ENCODE assay signal across 10 mouse cellular contexts in the genomic region with DNA sequence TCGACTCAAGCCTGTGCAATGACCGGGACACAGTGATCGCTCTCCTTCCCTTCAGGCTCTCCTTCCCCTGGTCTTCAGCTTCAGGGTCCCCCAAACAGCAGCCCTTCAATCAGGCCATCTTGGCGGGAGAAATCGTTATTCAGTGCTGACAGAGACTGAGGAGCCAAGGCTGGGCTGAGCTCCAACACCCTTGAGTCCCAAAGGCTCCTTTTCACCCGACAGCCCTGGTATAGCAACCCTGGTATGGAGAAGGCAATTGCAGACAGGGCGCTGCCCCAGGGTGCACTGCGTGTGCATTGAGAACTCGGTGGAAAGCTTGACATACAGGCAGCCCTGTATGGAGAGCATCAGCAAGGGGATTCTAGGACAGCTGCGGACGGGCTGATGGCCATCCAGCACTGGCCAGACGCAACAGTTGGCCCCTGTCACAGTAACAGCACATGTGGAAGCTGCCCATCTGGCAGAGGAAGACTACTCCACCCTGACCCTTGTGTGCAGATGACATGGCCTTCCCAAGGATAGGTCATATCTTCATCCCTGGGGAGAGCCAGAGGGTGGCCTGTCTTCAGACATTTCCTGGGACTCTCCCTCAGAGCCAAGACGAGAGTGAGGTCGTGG. TPM values are rescaled to one million over a fixed set of nuclear protein-coding genes. Genes with fewer than 3 reads are reported as not detected.
DNase-seq lines count a peak whose midpoint lies in the region; ATAC-seq and TF ChIP-seq lines count a peak whose summit lies in the region.
"Had no signal": no experiment of that assay in that cellular context is flagged by ENCODE, and none has a peak within 500 bp of the region (broad histone marks: within the 10 kb centered on the region; RNA-seq: fewer than 3 reads in every experiment).

No protein-coding gene starts in this region.

- H3K27me3 ChIP-seq in forebrain, embryonic 15.5 days: peaks cover 19% of the 10 kb centered on the region
- peaks cover 41% of the 10 kb centered on the region for H3K27me3 ChIP-seq in forebrain, embryonic 12.5 days
- peaks cover 19% of the 10 kb centered on the region for H3K27me3 ChIP-seq in kidney, embryonic 15.5 days
- no peaks in the 10 kb centered on the region for H3K27me3 ChIP-seq in myocyte (ENCODE audit: control insufficient read depth, insufficient read depth, insufficient read length)

- no peak overlapping the region for H3ac ChIP-seq in myocyte (ENCODE audit: control insufficient read depth, insufficient read length)

- H3K4me2 ChIP-seq in forebrain, embryonic 15.5 days (replicated peaks): peak overlapping the region; percentile 4; the same call in 1 of the 2 replicates
- H3K4me2 ChIP-seq in forebrain, embryonic 12.5 days: no peak overlapping the region
- peak overlapping the region; percentile 44 for H3K4me2 ChIP-seq in kidney, embryonic 15.5 days
- peak overlapping the region; percentile 42 for H3K4me2 ChIP-seq in myocyte (ENCODE audit: low read depth)
- H3K4me2 ChIP-seq: liver, embryonic 15.5 days had no signal

- H3K4me1 ChIP-seq in forebrain, embryonic 15.5 days: peaks cover 51% of the 10 kb centered on the region
- peaks cover 49% of the 10 kb centered on the region for H3K4me1 ChIP-seq in forebrain, embryonic 12.5 days
- peaks cover 89% of the 10 kb centered on the region for H3K4me1 ChIP-seq in kidney, embryonic 15.5 days

- DNase-seq in heart, adult 8-10 months (ENCODE audit: low spot score): peak; percentile 66
- DNase-seq in cerebellum, adult 18-20 months: no peak
- DNase-seq in urinary bladder, adult 2 months (ENCODE audit: low spot score): no peak

- no peak for ATAC-seq in forebrain, embryonic 15.5 days (replicated peaks)
- no peak for ATAC-seq in forebrain, embryonic 12.5 days (ENCODE audit: low FRiP score)
- no peak for ATAC-seq in kidney, embryonic 15.5 days (replicated peaks; ENCODE audit: low FRiP score)
- ATAC-seq in cerebellum, adult (ENCODE audit: insufficient number of reproducible peaks, low FRiP score, low TSS enrichment): no peak

- peaks cover 3% of the 10 kb centered on the region for H3K79me2 ChIP-seq in myocyte (ENCODE audit: control insufficient read depth, insufficient read depth)

- H3K27ac ChIP-seq in forebrain, embryonic 15.5 days (replicated peaks): no peak overlapping the region
- H3K27ac ChIP-seq in forebrain, embryonic 12.5 days: no peak overlapping the region
- H3K27ac ChIP-seq in kidney, embryonic 15.5 days: peak overlapping the region; percentile 27; the same call in 1 of the 2 replicates
- H3K27ac ChIP-seq: liver, embryonic 15.5 days had no signal

- H3K36me3 ChIP-seq in forebrain, embryonic 15.5 days: no peaks in the 10 kb centered on the region
- H3K36me3 ChIP-seq in forebrain, embryonic 12.5 days (replicated peaks): no peaks in the 10 kb centered on the region
- no peaks in the 10 kb centered on the region for H3K36me3 ChIP-seq in kidney, embryonic 15.5 days
- no peaks in the 10 kb centered on the region for H3K36me3 ChIP-seq in myocyte (ENCODE audit: control insufficient read depth, insufficient read depth)
- H3K36me3 ChIP-seq: liver, embryonic 15.5 days had no signal

- TF ChIP-seq POLR2A in myocyte (IDR thresholded peaks at IDR 0.05; ENCODE audit: insufficient read length, low read depth): no peak

- no peaks in the 10 kb centered on the region for H3K9me3 ChIP-seq in forebrain, embryonic 15.5 days
- no peaks in the 10 kb centered on the region for H3K9me3 ChIP-seq in forebrain, embryonic 12.5 days
- no peaks in the 10 kb centered on the region for H3K9me3 ChIP-seq in kidney, embryonic 15.5 days (replicated peaks)
- H3K9me3 ChIP-seq: liver, embryonic 15.5 days had no signal

- H3K4me3 ChIP-seq in forebrain, embryonic 15.5 days: no peak overlapping the region
- H3K4me3 ChIP-seq in forebrain, embryonic 12.5 days (replicated peaks): no peak overlapping the region
- H3K4me3 ChIP-seq in kidney, embryonic 15.5 days (replicated peaks): peak overlapping the region; percentile 18
- peak overlapping the region; percentile 3 for H3K4me3 ChIP-seq in myocyte
- H3K4me3 ChIP-seq: liver, embryonic 15.5 days had no signal

- H3K9ac ChIP-seq in forebrain, embryonic 15.5 days (replicated peaks): no peak overlapping the region
- H3K9ac ChIP-seq in forebrain, embryonic 12.5 days: no peak overlapping the region
- no peak overlapping the region for H3K9ac ChIP-seq in kidney, embryonic 15.5 days
- H3K9ac ChIP-seq: liver, embryonic 15.5 days had no signal

- WGBS in forebrain, embryonic 15.5 days: 71% methylated on average over 14 of the region's 14 CpGs
- 86% methylated on average over 14 of the region's 14 CpGs for WGBS in forebrain, embryonic 12.5 days
- WGBS in kidney, embryonic 15.5 days: 65% methylated on average over 14 of the region's 14 CpGs

TF ChIP-seq in myocyte, 11 proteins besides CTCF, POLR2A, EP300 and RAD21:
- no peak for TF ChIP-seq MAX (IDR thresholded peaks at IDR 0.05; ENCODE audit: low read depth)
- peak in 2 of 3 experiments; percentile 35 to 64 for TF ChIP-seq MYOG (IDR thresholded peaks at IDR 0.05; ENCODE audit: control insufficient read depth in 1 of 3, insufficient read depth in 1 of 3, insufficient read length in 2 of 3, low read depth in 2 of 3)
- TF ChIP-seq E2F4 (IDR thresholded peaks at IDR 0.05; ENCODE audit: insufficient read depth): no peak
- no peak for TF ChIP-seq CEBPB (IDR thresholded peaks at IDR 0.05; ENCODE audit: insufficient read depth, poor library complexity, severe bottlenecking)
- TF ChIP-seq TCF3 (IDR thresholded peaks at IDR 0.05; ENCODE audit: insufficient read length, low read depth): no peak
- no peak for TF ChIP-seq USF1 (IDR thresholded peaks at IDR 0.05; ENCODE audit: low read depth)
- TF ChIP-seq POLR2AphosphoS2 (IDR thresholded peaks at IDR 0.05; ENCODE audit: insufficient read length, low read depth): no peak
- TF ChIP-seq TCF12 (IDR thresholded peaks at IDR 0.05; ENCODE audit: insufficient read depth, poor library complexity, severe bottlenecking): no peak
- peak in 2 of 3 experiments; percentile 47 to 66 for TF ChIP-seq MYOD1 (IDR thresholded peaks at IDR 0.05; ENCODE audit: control insufficient read depth in 1 of 3, insufficient read length in 2 of 3, low read depth in 2 of 3)
- no peak for TF ChIP-seq SRF (IDR thresholded peaks at IDR 0.05; ENCODE audit: control insufficient read depth, insufficient read length, low read depth)

RNA-seq across cellular contexts. Expression of a gene that starts 2.8 kb away (rescaled TPM):
- polyA plus RNA-seq in forebrain, embryonic 15.5 days (2015; fragmentation: Nextera tagmentation; extraction: Ambion mirVana): 13.9 and 14.3 TPM in 2 replicates
- 9.1 and 10.9 TPM in 2 replicates for polyA plus RNA-seq in forebrain, embryonic 12.5 days (2016; fragmentation: Nextera tagmentation; extraction: Ambion mirVana)
- total RNA-seq in heart, adult 8-10 months (2022): 10 to 100 TPM; 14.3 to 19.3 (median 16.6) TPM
- 33.2 and 39.7 TPM in 2 replicates for polyA plus RNA-seq in kidney, embryonic 15.5 days (2015; fragmentation: Nextera tagmentation; extraction: Ambion mirVana)
- polyA plus RNA-seq in myocyte (2012; fragmentation: generic; extraction: Trizol): 46.1 TPM
- 56.0 and 68.7 TPM in 2 replicates for polyA plus RNA-seq in urinary bladder, adult 2 months (2012; rRNA removed)
- total RNA-seq: CH12.LX had no signal

RNA-seq across cellular contexts. Expression of a gene that starts 57.2 kb away (rescaled TPM):
- 107 and 109 TPM in 2 replicates for polyA plus RNA-seq in forebrain, embryonic 15.5 days (2015; fragmentation: Nextera tagmentation; extraction: Ambion mirVana)
- polyA plus RNA-seq in forebrain, embryonic 12.5 days (2016; fragmentation: Nextera tagmentation; extraction: Ambion mirVana): 52.2 and 53.3 TPM in 2 replicates
- total RNA-seq in heart, adult 8-10 months (2022): 10 to 100 TPM in 3 of 4 experiments, 1 to 10 TPM in 1; 9.5 to 13.4 (median 11.7) TPM
- polyA plus RNA-seq in kidney, embryonic 15.5 days (2015; fragmentation: Nextera tagmentation; extraction: Ambion mirVana): 29.9 and 33.6 TPM in 2 replicates
- polyA plus RNA-seq in myocyte (2012; fragmentation: generic; extraction: Trizol): 37.9 TPM
- polyA plus RNA-seq in urinary bladder, adult 2 months (2012; rRNA removed): 60.9 and 66.9 TPM in 2 replicates

Comparison
In these comparisons a context has a peak if more than half of its experiments do, and no peak if none do; other contexts are left out.
1. H3K4me3 ChIP-seq: peak in kidney, embryonic 15.5 days (single experiment) and myocyte (single experiment); none in forebrain, embryonic 15.5 days (single experiment) and forebrain, embryonic 12.5 days (single experiment).